Mouse (Mus musculus): Measurements from ENCODE around the gene Kpnb1.
"Not testable (repeated sequence)": the region's sequence is repeated elsewhere in the genome, so short reads cannot be mapped to it uniquely, and the experiment has no call there.

The Kpnb1 gene

GRCm38 (mm10) chr11:97187764-97188642 is at the start of gene Kpnb1:
Gene Kpnb1, minus strand, starts transcription at chr11:97187881.
- DNase-seq, result peak; percentile 99

- DNase-seq, result no peak
These were observed 44.8 kb upstream of the Kpnb1 start for GRCm38 (mm10) chr11:97232436-97232835.

DNA sequence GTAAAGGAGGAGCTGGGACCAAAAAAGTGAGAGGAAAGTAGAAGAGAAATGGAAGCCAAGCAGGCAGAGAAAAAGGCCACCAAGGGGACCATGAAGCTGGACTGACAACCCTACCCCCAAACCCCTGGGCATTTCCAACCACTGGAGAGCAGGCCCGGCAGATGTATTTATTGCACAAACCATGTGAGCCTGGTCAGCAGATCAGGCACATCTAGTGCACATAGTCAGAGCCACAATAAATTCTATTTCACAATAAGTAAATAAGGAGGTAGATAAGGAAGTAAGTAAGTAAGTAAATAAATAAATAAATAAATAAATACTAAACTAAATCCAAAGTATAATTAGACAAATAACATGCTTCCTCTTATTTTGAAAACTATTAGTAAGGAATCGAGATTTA is 41.7 kb upstream of the Kpnb1 start:
- DNase-seq, result no peak

DNA sequence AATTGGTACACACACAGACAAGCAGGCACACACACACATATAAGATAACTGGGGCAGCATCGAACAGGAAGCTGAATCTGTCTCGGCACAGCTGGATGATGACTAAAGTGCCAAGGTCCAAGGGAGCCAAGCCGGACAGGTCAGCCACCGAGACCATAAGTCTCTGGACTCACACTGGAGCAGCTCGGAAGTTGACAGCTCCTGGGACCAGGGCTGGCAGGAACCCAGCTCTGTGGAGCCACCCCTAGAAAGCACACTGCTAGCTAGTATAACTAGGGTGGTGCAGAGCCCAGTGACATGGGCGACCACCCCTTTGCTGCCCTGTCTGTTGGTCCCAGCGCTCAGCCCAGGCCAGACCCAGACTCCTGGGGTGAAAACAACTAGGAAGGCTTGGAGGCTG is 41.3 kb upstream of the Kpnb1 start:
- peak; percentile 10 for DNase-seq

DNA sequence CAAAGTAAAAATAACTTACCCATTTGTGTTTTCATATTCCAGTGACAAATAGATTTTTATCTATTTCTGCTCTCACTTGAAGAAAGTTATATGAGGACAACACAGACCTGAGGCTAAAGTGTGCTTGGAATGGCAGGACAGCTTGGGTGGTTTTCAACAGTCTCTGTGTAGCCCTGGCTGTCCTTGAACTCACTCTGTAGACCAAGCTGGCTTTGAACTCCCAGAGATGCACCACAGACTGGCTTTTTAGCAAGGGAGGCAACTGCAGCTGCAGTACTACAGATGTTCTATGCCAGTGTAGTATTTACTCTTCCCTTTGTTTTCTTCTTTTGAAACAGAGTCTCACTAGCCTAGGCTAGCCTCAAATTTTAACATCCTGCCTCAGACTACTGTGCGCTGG is 38.5 kb upstream of the Kpnb1 start:
- DNase-seq, result no peak

DNA sequence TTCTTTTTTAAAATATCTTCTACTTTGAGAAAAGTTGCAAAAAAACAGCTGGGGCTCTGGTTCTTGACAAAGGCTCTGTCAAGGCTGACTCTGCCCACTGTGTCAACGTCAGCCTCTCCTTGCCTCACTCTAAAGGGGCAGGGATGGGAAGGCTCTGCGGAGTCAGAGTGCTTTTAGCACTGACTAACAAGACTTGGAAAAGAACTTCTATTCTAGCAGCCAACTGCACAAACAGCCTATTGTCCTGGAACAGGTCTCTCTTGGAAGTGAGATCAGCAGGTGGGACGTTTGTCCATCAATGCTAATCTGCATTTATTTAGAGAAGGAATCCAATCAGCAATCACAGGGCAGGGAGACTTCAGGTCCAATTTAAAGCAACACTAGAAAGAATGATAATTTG is 35.8 kb upstream of the Kpnb1 start:
- DNase-seq, result no peak

GRCm38 (mm10) chr11:97221611-97222010 is 33.9 kb upstream of the Kpnb1 start:
- no peak for DNase-seq

- no peak for DNase-seq
These were observed 32.5 kb upstream of the Kpnb1 start for GRCm38 (mm10) chr11:97220211-97220610.

DNA sequence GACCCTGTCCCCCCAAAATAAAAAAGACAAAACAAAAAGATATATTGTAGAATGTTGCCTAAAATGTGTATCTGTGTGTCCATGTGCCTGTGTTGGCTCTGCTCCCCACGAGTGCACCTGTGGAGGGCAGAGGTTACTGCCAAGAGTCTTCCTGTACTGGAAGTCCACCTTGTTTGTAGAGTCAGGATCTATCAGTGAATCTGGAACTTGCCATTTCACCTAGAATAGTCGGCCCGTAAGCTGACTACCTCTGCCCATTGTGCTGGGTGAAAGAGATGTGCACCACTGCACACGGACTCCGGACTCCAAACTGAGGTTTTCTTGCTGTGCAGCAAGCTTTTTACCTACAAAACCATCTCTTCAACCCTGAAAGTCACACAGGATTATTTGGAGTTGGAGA is 26.7 kb upstream of the Kpnb1 start:
- DNase-seq, result peak; percentile 18

DNA sequence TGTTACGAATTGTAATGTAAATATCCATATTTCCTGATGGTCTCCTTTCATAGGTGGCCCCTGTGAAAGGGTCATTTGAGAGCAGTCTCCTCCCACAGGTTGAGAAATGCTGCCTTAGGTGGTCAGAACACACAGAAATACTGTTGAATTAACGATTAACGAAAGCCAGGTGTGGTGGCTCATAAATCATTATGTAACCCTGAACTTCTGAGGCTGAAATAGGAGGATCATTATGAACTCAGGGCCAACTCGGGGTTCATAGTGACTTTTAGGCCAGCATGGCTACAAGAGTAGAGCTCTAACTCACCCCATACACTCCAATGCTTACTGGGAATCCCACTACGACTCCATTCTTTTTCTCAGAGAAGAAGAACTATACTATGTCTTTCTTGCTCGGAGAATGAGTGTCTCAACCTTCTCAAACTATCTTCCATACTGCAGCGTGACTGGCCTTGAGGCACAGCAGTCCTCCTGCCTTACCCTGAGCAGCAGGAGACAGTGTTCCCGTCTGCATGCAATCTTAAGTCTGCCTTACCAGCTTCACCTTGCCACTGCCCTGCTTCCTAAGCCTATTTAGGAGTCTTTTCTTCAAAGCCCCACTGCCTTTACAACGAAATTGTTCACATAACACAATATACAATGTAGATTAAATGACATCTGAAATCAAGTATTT is 23.2 kb upstream of the Kpnb1 start:
- peak; percentile 53 for DNase-seq

DNA sequence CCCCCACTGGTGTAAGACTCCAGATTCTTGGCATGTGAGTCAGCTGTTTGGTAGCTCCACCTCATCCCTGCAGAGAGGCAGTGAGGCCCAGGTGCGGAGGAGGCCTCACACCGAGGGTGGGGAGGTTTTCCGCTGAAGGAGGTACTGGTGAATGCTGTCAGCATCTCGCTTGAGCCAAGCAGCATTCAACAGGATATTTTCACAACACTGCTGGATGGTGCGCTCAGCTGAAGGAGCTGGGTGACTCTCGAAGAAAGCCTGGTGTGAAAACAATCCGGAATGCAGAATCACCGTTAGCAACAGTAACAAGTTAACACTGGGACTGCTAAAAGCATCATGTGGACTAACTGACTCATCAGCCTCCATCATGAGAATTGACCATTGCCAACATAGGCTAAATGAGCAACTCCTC is 19.3 kb upstream of the Kpnb1 start:
- DNase-seq, result no peak

DNA sequence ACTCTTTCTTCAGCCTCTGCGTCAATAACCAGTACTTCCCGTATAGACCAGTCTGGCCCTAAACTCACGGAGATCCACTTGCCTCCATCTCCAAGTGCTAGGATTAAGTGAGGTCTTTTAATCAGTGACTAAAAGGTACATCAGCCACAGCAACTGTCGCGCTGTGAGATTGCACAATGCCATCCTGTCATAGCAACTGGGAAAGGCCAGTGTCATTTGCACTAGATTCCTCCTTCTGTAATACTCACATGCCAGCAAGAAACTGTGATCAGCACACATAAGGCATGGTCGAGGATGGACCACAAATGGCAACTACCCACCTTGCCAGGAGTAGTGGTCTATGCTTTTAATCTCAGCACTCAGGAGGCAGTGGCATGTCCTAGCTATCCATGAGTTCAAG is 11.8 kb upstream of the Kpnb1 start:
- DNase-seq, result no peak

GRCm38 (mm10) chr11:97198601-97199000 is 10.9 kb upstream of the Kpnb1 start:
- peak; percentile 40 for DNase-seq

DNA sequence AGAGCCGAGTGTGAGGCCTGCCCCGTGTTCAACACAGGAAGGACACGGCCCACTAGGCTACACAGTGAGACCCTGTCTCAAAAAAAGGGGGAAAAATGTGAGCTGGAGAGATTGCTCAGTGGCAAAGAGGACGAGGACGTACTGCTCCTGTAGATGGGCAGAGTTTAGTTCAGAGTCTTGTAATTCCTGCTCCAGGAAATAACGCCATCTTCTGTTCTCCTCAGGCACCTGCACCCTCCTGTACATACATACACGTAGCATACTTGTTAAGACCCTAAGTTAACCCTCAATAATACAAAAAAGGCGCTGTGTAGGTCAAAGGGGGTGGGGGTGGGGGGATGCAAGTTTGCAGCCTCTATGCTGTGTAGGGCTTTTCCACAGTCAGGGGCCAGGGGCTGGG is 9.3 kb upstream of the Kpnb1 start:
- DNase-seq, result no peak

DNA sequence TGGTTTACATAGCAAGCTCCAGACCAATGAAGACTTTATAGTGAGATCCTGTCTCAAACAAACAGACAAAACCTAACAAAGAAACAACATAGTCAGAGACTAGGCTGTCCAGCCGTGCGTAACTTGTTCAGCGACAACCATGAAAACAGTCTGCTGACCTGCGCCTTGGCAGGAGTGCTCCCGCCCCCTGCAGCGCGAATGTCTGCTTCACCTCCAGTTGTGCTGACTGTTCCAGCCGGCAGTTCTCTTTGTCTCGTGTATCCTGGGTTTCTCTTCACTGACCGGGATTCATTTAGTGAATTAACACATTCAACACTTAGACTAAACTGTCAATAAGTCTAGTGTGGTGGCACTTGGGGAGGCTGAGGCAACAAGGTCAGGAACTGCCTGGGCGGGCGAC is 8.9 kb upstream of the Kpnb1 start:
- peak; percentile 20 for DNase-seq

- DNase-seq, result no peak
These were observed 4.9 kb upstream of the Kpnb1 start for GRCm38 (mm10) chr11:97192621-97192951.

- DNase-seq, result no peak
These were observed 4.4 kb upstream of the Kpnb1 start for GRCm38 (mm10) chr11:97191915-97192620.

- DNase-seq, result no peak
These were observed 3.3 kb upstream of the Kpnb1 start for GRCm38 (mm10) chr11:97190992-97191391.

DNA sequence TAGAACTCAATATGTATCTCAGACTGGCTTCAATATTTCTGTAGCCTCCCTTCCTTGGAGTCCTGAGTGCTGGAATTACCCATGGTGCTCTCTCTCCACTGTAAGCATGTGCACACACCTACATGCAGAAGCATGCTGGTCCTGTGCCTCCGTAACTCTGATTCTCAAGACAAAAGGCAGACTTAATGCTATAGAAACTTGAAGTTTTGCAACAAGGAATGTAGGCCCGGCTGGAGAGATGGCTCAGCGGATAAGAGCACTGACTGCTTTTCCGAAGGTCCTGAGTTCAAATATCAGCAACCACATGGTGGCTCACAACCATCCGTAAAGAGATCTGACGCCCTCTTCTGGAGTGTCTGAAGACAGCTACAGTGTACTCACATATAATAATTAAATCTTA is 2.0 kb upstream of the Kpnb1 start:
- DNase-seq, result not testable (repeated sequence)

- DNase-seq, result no peak
These were observed 1.6 kb upstream of the Kpnb1 start for GRCm38 (mm10) chr11:97189231-97189630.

DNA sequence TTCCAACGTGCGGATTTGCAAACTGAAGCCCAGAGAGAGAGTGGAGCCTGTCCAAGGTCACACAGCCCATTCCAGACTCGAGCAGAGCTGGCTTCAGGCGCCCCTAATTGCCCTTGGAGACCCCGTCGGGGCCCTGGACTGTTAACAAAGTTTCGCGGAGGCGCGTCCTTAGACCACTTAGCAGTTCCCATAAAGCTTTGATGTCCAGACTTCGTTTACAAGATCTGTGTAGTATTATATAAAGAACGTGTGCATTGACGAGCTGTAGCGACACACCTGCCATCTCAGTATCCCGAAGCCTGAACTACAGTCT is 918 bp upstream of the Kpnb1 start:
- DNase-seq, result no peak

- DNase-seq, result peak; percentile 98
These were observed 526 bp downstream of the Kpnb1 start for GRCm38 (mm10) chr11:97186947-97187763.

Data from kidney, postnatal 14 days (tissue).